Mouse (Mus musculus) ES-E14 (cell line): ENCODE results near the gene Plekhg2. TPM values are rescaled to one million over a fixed set of nuclear protein-coding genes. Genes with fewer than 3 reads are reported as not detected.

Source experiments
- DNase-seq: peaks from one replicate; pipeline ENCODE4 v3.0.0-alpha.2; 2013; ENCODE audit warnings: low read depth, low spot score
- H3K27ac ChIP-seq: 2 replicates; pipeline ENCODE4 v1.5.1; 2012; ENCODE audit warnings: low read depth, mild to moderate bottlenecking, low read length, moderate library complexity, mixed read lengths; ENCODE audit not compliant: poor library complexity, insufficient read depth, severe bottlenecking
- H3K36me3 ChIP-seq: 2 replicates; pipeline ENCODE4 v1.6.1; 2012; ENCODE audit warnings: mild to moderate bottlenecking, low read length, moderate library complexity, mixed read lengths; ENCODE audit not compliant: control insufficient read depth, poor library complexity, insufficient read depth, severe bottlenecking
- H3K4me1 ChIP-seq, 2 experiments: fragments of 150-350 bp in 1 of 2; sonication (generic) in 1 of 2; 2 replicates each; pipeline ENCODE4 v1.6.1; 2012; ENCODE audit warnings: low read length in 2 of 2, mild to moderate bottlenecking in 1 of 2, mixed read lengths in 1 of 2; ENCODE audit not compliant: control insufficient read depth in 2 of 2, insufficient read depth in 2 of 2, poor library complexity in 1 of 2
- H3K4me3 ChIP-seq, 2 experiments: fragments of 150-350 bp in 1 of 2; sonication (generic) in 1 of 2; 2 replicates each; pipeline ENCODE4 v1.5.1; 2012; ENCODE audit warnings: low read length in 2 of 2, low read depth in 1 of 2, mild to moderate bottlenecking in 1 of 2, mixed read lengths in 1 of 2; ENCODE audit not compliant: insufficient read depth in 1 of 2, poor library complexity in 1 of 2, severe bottlenecking in 1 of 2
- H3K9ac ChIP-seq: 2 replicates; pipeline ENCODE4 v1.6.1; 2012; ENCODE audit warnings: low read depth, mild to moderate bottlenecking, low read length, mixed read lengths; ENCODE audit not compliant: poor library complexity, insufficient read depth, severe bottlenecking
- H3K9me3 ChIP-seq: fragments of 150-350 bp; sonication (generic); 2 replicates; pipeline ENCODE4 v1.6.1; 2012; ENCODE audit warnings: low read depth, mild to moderate bottlenecking, low read length; ENCODE audit not compliant: control insufficient read depth, insufficient read depth
- CHD2 ChIP-seq: IDR thresholded peaks from 2 replicates; pipeline ENCODE4 v1.6.1; 2014; ENCODE audit warnings: mild to moderate bottlenecking, low read depth, low read length, inconsistent platforms
- HCFC1 ChIP-seq: IDR thresholded peaks from 2 replicates; pipeline ENCODE4 v1.6.1; 2012; ENCODE audit warnings: low read length, inconsistent platforms, borderline replicate concordance; ENCODE audit not compliant: insufficient read depth
- MAFK ChIP-seq: IDR thresholded peaks from 2 replicates; pipeline ENCODE4 v1.6.1; 2014; ENCODE audit warnings: mild to moderate bottlenecking, low read depth, low read length, inconsistent platforms; ENCODE audit not compliant: insufficient read depth
- ZC3H11A ChIP-seq: IDR thresholded peaks from 2 replicates; pipeline ENCODE4 v1.6.1; 2012; ENCODE audit warnings: low read depth, mild to moderate bottlenecking, inconsistent platforms, low read length, borderline replicate concordance
- ZNF384 ChIP-seq: IDR thresholded peaks from 2 replicates; pipeline ENCODE4 v1.6.1; 2012; ENCODE audit warnings: low read depth, low read length, inconsistent platforms
- in situ Hi-C, 2 experiments: fragments of 600-800 bp; cut with MboI; formaldehyde crosslinking; loops; one replicate each; pipeline ENCODE4 v1.15.1; 2025; ENCODE audit warnings: low sequenced_read_pairs in 2 of 2, inconsistent platforms in 1 of 2; ENCODE audit not compliant: unreplicated experiment in 2 of 2
- total RNA-seq: library from RNA; depleted of rRNA; stranded (reverse); fragments of 300-350 nt; gene quantifications from 2 replicates; pipeline ENCODE4 v1.2.3, GENCODE M21; 2012

The Plekhg2 gene
- total RNA-seq, 1 experiment = 15.0 TPM

DNA sequence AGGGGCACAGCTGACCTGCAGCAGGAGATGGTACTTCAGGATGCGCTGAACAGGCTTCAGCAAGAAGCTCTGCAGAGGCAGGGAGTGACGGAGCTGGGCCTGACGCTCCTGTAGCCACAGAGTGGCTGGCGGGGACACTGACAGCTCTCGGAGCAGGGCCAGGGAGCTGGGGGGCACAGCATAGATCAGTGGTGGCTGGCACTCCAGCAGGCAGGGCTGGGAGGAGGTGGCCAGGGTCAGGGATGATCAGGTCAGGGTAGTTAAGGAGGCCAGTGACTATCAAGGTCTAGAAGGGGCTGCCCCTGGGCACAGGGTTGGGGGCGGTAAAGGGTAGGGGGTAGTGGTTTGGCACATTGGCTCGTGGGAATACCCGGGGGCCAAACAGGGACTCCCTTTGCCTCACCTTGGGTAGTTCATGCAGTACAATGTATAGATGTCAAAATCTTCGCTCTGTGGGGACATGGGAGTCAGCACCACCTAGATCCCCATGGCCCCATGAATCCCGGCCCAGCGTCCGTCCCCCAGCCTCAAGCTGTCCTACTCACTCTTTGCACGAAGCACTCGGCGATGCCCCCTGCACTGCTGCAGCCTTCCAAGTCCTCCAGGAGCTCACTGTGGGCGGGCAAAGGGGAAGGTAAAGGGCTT is 4.0 kb downstream of the Plekhg2 start:
- Histone ChIP-seq H3K4me1 (peaks cover 0 to 3% of the 10 kb centered on the region in 2 experiments; a peak in 2 of 4 replicates), H3K4me3 (no peak overlapping the region), H3K9ac (no peak overlapping the region), H3K9me3 (no peaks in the 10 kb centered on the region), H3K36me3 (peaks cover 15% of the 10 kb centered on the region; the same call in 1 of the 2 replicates), H3K27ac (no peak overlapping the region)
- no peak for DNase-seq
- TF ChIP-seq ZNF384 (no peak), HCFC1 (no peak), ZC3H11A (no peak), CHD2 (no peak)
- in situ Hi-C loops = no loop called here

DNA sequence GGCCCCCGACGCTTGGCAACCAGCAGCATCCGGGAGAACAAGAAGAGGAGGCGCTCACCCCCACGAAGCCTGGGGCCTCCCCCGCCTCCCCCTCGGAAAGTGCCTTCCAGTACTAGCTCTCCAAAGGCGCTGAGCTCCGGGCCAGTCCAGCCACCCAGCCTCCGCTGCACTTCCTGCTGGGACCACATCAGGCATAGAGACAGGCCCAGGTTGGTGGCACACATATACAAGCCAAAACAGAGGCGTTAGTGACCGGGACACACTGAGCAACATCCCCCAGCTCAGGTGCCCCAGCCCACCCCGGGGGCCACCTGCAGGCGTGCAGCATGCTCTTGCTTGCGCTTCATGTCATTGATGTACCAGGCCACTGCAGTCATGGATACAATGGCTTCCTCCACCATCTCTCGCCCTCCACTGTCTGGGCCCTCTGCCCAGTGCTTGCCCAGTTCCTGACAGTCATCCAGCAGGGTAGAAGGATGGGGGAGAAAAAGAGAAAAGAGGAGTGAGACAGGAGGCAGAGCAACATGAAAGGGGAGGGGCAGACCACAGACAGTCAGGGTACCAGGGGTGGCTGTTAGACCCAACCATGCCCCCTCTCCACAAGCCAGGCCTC is 4.6 kb downstream of the Plekhg2 start:
- in situ Hi-C loops = no loop called here
- H3K36me3 ChIP-seq = peaks cover 15% of the 10 kb centered on the region; the same call in 1 of the 2 replicates

DNA sequence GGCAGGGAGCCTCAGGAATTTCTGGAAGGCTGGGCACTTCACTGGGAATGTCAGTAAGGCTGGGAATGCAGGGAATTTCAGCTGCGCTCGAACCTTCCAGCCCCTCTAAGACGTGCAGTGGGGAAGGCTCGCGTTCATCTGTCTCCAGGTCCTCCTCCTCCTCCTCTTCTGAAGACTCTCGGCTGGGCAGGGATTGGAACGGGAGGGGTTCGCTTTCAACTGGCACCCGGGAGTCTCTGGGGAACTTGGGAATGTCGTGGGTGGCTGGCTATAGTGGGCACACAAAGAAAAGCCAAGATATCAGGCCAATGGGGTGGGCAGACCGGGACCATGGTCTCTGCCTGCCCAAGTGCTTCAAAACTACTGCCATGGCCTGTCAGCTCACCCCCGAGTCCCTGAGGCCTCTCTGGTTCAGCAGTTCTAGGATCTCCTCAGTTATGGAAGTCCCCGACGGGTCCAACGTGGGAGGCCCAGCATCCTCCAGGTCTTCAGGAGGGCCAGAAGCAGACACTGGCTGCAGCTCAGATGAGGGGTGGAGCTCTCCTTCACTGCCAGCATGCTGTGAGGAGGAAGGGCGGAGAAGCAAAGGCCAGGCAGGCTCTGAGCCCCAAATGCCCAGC is 9.8 kb downstream of the Plekhg2 start:
- TF ChIP-seq ZNF384 (no peak), HCFC1 (no peak), MAFK (no peak), ZC3H11A (no peak), CHD2 (no peak)
- peaks cover 15% of the 10 kb centered on the region; the same call in 1 of the 2 replicates for H3K36me3 ChIP-seq
- H3K9ac ChIP-seq = no peak overlapping the region
- H3K4me3 ChIP-seq = no peak overlapping the region
- H3K9me3 ChIP-seq = no peaks in the 10 kb centered on the region
- H3K27ac ChIP-seq = no peak overlapping the region
- H3K4me1 ChIP-seq = peaks cover 0 to 13% of the 10 kb centered on the region in 2 experiments; a peak in 2 of 4 replicates
- in situ Hi-C loops = no loop called here
- DNase-seq = no peak

More for the DNA sequence above, 4.6 kb downstream of the Plekhg2 start:
- TF ChIP-seq ZNF384 (no peak), ZC3H11A (no peak), CHD2 (no peak), MAFK (no peak), HCFC1 (no peak)
- Histone ChIP-seq H3K9me3 (no peaks in the 10 kb centered on the region), H3K9ac (no peak overlapping the region), H3K27ac (no peak overlapping the region), H3K4me1 (peaks cover 0 to 4% of the 10 kb centered on the region in 2 experiments; a peak in 2 of 4 replicates), H3K4me3 (no peak overlapping the region)
- no peak for DNase-seq

- in situ Hi-C loops = no loop called here
- peaks cover 0 to 15% of the 10 kb centered on the region in 2 experiments; a peak in 2 of 4 replicates for H3K4me1 ChIP-seq
- no peak for TF ChIP-seq MAFK
- TF ChIP-seq ZNF384 = no peak
- no peak for TF ChIP-seq HCFC1
- TF ChIP-seq ZC3H11A = no peak
- TF ChIP-seq CHD2 = no peak
- H3K27ac ChIP-seq = no peak overlapping the region
- peaks cover 15% of the 10 kb centered on the region; the same call in 1 of the 2 replicates for H3K36me3 ChIP-seq
- no peak for DNase-seq
- H3K9me3 ChIP-seq = no peaks in the 10 kb centered on the region
- no peak overlapping the region for H3K9ac ChIP-seq
- no peak overlapping the region for H3K4me3 ChIP-seq
Measured at GRCm38 (mm10) chr7:28361647-28362341, 10.6 kb downstream of the Plekhg2 start.
